Mouse (Mus musculus) heart, embryonic 15.5 days (tissue): ENCODE results near the gene Aqp9. TPM values are rescaled to one million over a fixed set of nuclear protein-coding genes. Genes with fewer than 3 reads are reported as not detected.

ENCODE experiments used
- ATAC-seq: fragments of 200-750 bp; cut with Nextera tagmentation; replicated peaks from 2 replicates; pipeline ENCODE4 v1.8.0; 2017; ENCODE audit warnings: low read depth, moderate TSS enrichment; ENCODE audit not compliant: insufficient number of reproducible peaks, insufficient read depth, low FRiP score
- H3K27ac ChIP-seq: fragments of 300-500 bp; sonication (generic); 2 replicates; pipeline ENCODE4 v1.5.1; 2015; ENCODE audit warnings: mild to moderate bottlenecking, inconsistent platforms
- H3K27me3 ChIP-seq: fragments of 300-500 bp; sonication (generic); 2 replicates; pipeline ENCODE4 v1.6.1; 2015; ENCODE audit warnings: inconsistent platforms
- H3K36me3 ChIP-seq: fragments of 300-500 bp; sonication (generic); 2 replicates; pipeline ENCODE4 v1.6.1; 2015; ENCODE audit warnings: mild to moderate bottlenecking, inconsistent platforms
- H3K4me1 ChIP-seq: fragments of 300-500 bp; sonication (generic); replicated peaks from 2 replicates; pipeline ENCODE4 v1.6.1; 2015; ENCODE audit warnings: inconsistent platforms
- H3K4me2 ChIP-seq: fragments of 300-500 bp; sonication (generic); 2 replicates; pipeline ENCODE4 v1.6.1; 2015; ENCODE audit warnings: inconsistent platforms, mild to moderate bottlenecking, moderate library complexity
- H3K4me3 ChIP-seq: fragments of 300-500 bp; sonication (generic); 2 replicates; pipeline ENCODE4 v1.5.1; 2015; ENCODE audit warnings: mild to moderate bottlenecking, inconsistent platforms
- H3K9ac ChIP-seq: fragments of 300-500 bp; sonication (generic); 2 replicates; pipeline ENCODE4 v1.6.1; 2015; ENCODE audit warnings: mild to moderate bottlenecking, inconsistent platforms
- H3K9me3 ChIP-seq: fragments of 300-500 bp; sonication (generic); replicated peaks from 2 replicates; pipeline ENCODE4 v1.6.1; 2016; ENCODE audit warnings: inconsistent platforms
- WGBS: fragments of 180-500 bp; shearing (Covaris S2); methylation state at CpG from one replicate; pipeline ENCODE4 v1.1.7; 2015; ENCODE audit warnings: mixed read lengths; 5-methylcytosine and 5-hydroxymethylcytosine counted together
- polyA plus RNA-seq: library from polyadenylated mRNA; unstranded; fragments of >200 nt; fragmentation: Nextera tagmentation; extraction: Ambion mirVana; gene quantifications from 2 replicates; pipeline ENCODE4 v1.2.1, GENCODE M21; 2015

Gene Aqp9
- polyA plus RNA-seq, 1 experiment from 2014 or later = 0.34 TPM

DNA sequence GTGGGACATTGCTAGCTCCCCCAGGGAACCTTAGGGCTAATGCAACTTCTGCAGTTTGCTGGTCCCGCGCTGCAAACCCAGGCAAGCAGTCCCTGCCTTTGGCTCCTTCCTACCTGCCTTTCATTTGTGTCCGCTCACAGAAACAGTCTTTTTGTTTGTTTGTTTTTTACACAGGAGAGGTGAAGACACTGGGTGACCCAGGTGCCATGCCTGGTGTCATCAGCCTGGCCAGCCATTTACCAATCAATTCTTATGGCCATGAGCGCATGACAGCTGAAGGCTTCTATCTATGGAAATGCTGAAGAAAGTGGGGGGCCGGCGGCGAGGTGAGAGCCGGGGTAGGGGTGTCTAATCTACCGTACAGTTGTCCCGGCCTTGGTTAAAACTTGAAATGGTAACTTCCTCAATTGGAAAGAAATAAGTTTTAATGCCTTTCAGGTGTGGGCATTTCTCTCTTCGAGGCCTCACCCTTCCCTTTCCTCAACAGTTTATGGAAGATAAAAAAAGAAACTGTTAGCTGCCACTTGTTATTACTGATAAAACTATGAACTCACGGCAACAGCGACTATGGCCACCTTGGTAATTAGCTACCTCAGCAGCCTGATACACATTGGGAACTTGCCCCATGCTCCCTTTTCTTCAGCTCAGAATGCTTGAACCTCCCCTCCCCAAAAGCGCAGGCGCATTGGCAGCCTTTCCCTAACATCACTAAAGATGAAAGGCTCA, 10.4 kb downstream of the Aqp9 start:
- H3K27ac ChIP-seq = no peak overlapping the region
- no peaks in the 10 kb centered on the region for H3K27me3 ChIP-seq
- no peaks in the 10 kb centered on the region for H3K9me3 ChIP-seq
- 85% methylated on average over 15 of the region's 15 CpGs for WGBS
- no peak for ATAC-seq
- H3K4me1 ChIP-seq = peaks cover 2% of the 10 kb centered on the region; the same call in 1 of the 2 replicates
- H3K4me2 ChIP-seq = no peak overlapping the region
- H3K4me3 ChIP-seq = no peak overlapping the region
- no peaks in the 10 kb centered on the region for H3K36me3 ChIP-seq
- H3K9ac ChIP-seq = no peak overlapping the region

DNA sequence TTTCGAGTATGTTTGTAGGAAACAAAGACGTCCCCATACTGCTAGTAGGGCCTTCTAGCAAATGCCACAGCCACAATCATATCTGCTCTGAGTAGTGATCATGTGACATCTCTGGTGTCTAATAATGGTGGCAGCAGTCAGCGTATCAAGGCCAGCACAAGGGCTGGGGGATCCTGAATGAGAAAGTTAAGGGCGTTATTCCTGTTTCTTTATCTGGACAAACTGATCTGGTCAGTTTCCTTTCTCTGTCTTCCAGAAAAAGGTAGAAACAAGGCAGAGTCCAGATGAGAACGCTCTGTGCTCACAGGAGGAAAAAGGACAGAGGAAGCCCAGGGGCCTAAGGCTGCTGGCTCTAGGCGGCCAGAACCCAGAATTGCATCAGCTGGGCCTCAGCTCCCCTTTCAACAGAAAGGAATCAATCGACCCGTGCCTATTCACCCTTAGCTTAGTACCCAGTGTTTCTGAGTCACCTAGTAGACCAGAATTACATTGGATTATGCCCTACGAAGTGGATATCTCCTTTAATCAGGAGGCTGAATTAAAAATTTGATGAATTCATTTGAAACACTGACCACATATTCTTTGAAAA, 11.9 kb downstream of the Aqp9 start:
- no peaks in the 10 kb centered on the region for H3K36me3 ChIP-seq
- H3K27ac ChIP-seq = no peak overlapping the region
- 68% methylated on average over 9 of the region's 9 CpGs for whole genome bisulfite sequencing
- ATAC-seq = no peak
- no peaks in the 10 kb centered on the region for H3K27me3 ChIP-seq
- H3K9me3 ChIP-seq = no peaks in the 10 kb centered on the region
- no peak overlapping the region for H3K4me3 ChIP-seq
- 0 out of 2 replicates have a peak, but pooled peaks cover 2% of the 10 kb centered on the region for H3K4me1 ChIP-seq
- no peak overlapping the region for H3K4me2 ChIP-seq
- H3K9ac ChIP-seq = no peak overlapping the region

DNA sequence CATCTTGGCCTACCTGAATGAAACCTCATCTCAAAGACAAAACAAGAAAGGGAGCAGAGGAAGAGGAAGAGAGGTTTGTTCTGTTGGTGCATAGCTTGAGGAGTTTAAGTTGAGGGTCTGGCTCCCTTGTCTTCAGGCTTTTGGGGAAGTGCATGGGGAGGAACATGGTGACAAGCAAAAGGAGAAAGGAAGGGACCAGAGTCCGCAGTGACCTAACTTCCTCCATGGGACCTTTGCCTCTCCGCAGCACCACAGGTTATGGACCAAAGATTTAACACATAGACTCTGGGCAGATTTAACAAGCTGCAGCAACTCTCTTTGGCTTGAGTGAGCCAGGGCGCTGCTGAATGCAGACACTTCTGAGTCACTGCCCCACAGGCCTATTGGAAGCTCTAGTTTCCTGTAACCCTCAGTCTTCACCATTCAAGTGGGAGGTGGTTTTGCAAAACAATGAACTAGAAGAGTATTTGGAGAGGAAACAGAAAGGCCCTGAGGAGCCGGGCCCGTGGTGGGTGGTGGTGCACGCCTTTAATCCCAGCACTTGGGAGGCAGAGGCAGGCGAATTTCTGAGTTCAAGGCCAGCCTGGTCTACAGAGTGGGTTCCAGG, 13.0 kb downstream of the Aqp9 start:
- WGBS = 82% methylated on average over 7 of the region's 7 CpGs
- H3K27ac ChIP-seq = no peak overlapping the region
- ATAC-seq = no peak
- H3K27me3 ChIP-seq = no peaks in the 10 kb centered on the region
- H3K4me2 ChIP-seq = no peak overlapping the region
- H3K9ac ChIP-seq = no peak overlapping the region
- H3K36me3 ChIP-seq = no peaks in the 10 kb centered on the region
- H3K4me3 ChIP-seq = no peak overlapping the region
- H3K9me3 ChIP-seq = no peaks in the 10 kb centered on the region
- 0 out of 2 replicates have a peak, but pooled peaks cover 2% of the 10 kb centered on the region for H3K4me1 ChIP-seq

DNA sequence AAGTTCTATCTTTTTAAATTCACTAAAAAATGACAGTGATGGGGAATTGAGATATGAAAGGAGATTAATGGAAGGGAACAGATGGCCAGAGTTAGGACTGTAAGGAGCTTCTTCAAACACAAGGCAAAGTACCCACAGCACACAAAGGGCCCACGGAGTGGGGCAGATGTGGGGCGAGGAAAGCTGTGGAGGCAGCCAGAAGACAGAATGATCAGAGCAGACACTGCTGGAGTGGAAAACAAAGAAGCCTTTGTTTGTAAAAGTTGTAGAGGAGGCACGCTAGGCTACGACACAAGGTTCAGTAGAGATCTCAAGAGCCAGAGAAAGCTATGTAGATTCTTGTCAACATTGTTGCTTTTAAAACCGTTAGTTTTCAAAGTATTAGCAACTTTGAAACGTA, 17.1 kb downstream of the Aqp9 start:
- H3K36me3 ChIP-seq = no peaks in the 10 kb centered on the region
- ATAC-seq = no peak
- 76% methylated on average over 6 of the region's 6 CpGs for WGBS
- no peaks in the 10 kb centered on the region for H3K9me3 ChIP-seq
- H3K27ac ChIP-seq = no peak overlapping the region
- H3K4me2 ChIP-seq = no peak overlapping the region
- no peak overlapping the region for H3K4me3 ChIP-seq
- H3K27me3 ChIP-seq = no peaks in the 10 kb centered on the region
- no peaks in the 10 kb centered on the region; the same call in 1 of the 2 replicates for H3K4me1 ChIP-seq
- H3K9ac ChIP-seq = no peak overlapping the region

- WGBS = 74% methylated on average over 4 of the region's 4 CpGs
Observed at GRCm38 (mm10) chr9:71150175-71150574, 18.3 kb downstream of the Aqp9 start.

DNA sequence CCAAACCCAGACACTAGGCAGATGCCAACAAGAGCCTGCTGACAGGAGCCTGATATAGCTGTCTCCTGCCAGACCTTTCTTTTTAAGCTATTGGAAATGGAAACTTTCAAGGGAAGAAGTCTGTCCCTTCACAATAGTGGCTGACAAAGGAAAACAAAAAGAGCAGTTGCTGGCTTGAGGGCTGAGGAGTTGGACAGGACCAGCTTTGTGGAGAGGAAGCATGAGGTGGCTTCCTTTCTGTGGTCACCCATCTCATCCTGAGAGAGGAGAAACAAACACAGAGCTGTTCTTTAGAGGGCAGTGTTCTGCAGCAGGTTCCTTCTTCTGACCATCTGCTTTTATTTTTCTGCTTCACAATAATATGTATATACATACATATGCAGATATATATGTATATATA, 19.6 kb downstream of the Aqp9 start:
- no peak overlapping the region; the same call in 1 of the 2 replicates for H3K27ac ChIP-seq
- no peaks in the 10 kb centered on the region for H3K36me3 ChIP-seq
- no peak overlapping the region for H3K4me2 ChIP-seq
- peaks cover 4% of the 10 kb centered on the region; the same call in 1 of the 2 replicates for H3K4me1 ChIP-seq
- no peaks in the 10 kb centered on the region for H3K9me3 ChIP-seq
- no peaks in the 10 kb centered on the region for H3K27me3 ChIP-seq
- H3K4me3 ChIP-seq = no peak overlapping the region
- H3K9ac ChIP-seq = no peak overlapping the region
- no peak for ATAC-seq

More at GRCm38 (mm10) chr9:71150175-71150574, 18.3 kb downstream of the Aqp9 start:
- Histone ChIP-seq H3K9me3 (no peaks in the 10 kb centered on the region), H3K27me3 (no peaks in the 10 kb centered on the region), H3K9ac (no peak overlapping the region), H3K36me3 (no peaks in the 10 kb centered on the region), H3K27ac (no peak overlapping the region), H3K4me1 (peaks cover 4% of the 10 kb centered on the region; the same call in 1 of the 2 replicates), H3K4me3 (no peak overlapping the region), H3K4me2 (no peak overlapping the region)
- ATAC-seq = no peak

DNA sequence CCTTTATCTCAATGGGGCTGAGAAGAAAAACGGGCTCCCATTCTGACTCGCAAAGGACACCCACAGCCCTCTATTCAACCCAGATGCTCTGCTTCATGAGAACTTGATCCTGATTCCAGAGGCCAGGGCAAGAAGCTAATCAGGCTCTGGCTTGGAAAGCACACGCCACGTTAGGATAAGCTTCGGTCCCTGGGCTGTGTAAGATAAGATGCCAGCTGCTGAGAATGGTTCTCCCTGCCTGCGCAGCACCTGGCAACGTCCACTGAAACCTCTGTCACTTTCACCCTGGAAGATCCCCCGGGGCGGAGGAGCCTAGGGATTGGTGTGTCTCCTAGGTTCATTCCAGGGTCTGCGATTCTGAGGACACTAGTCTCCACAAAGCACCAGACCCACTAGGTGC, 22.3 kb downstream of the Aqp9 start:
- no peak for ATAC-seq
- no peaks in the 10 kb centered on the region for H3K9me3 ChIP-seq
- 48% methylated on average over 10 of the region's 10 CpGs for WGBS
- no peak overlapping the region for H3K9ac ChIP-seq
- no peaks in the 10 kb centered on the region for H3K27me3 ChIP-seq
- H3K36me3 ChIP-seq = no peaks in the 10 kb centered on the region
- H3K4me1 ChIP-seq = peaks cover 4% of the 10 kb centered on the region; the same call in 1 of the 2 replicates
- H3K27ac ChIP-seq = no peak overlapping the region
- no peak overlapping the region for H3K4me2 ChIP-seq
- H3K4me3 ChIP-seq = no peak overlapping the region

GRCm38 (mm10) chr9:71140205-71140604, 28.3 kb downstream of the Aqp9 start:
- no peaks in the 10 kb centered on the region for H3K9me3 ChIP-seq
- H3K9ac ChIP-seq = no peak overlapping the region
- H3K27me3 ChIP-seq = no peaks in the 10 kb centered on the region
- no peaks in the 10 kb centered on the region for H3K4me1 ChIP-seq
- 73% methylated on average over 8 of the region's 8 CpGs for WGBS
- no peak for ATAC-seq
- H3K4me2 ChIP-seq = no peak overlapping the region
- no peak overlapping the region for H3K4me3 ChIP-seq
- no peak overlapping the region for H3K27ac ChIP-seq
- H3K36me3 ChIP-seq = no peaks in the 10 kb centered on the region

GRCm38 (mm10) chr9:71138936-71139335, 29.5 kb downstream of the Aqp9 start:
- Histone ChIP-seq H3K9me3 (no peaks in the 10 kb centered on the region), H3K27me3 (no peaks in the 10 kb centered on the region), H3K27ac (no peak overlapping the region), H3K4me3 (no peak overlapping the region), H3K36me3 (no peaks in the 10 kb centered on the region), H3K4me1 (no peaks in the 10 kb centered on the region), H3K4me2 (no peak overlapping the region), H3K9ac (no peak overlapping the region)
- no peak for ATAC-seq
- WGBS = 52% methylated on average over 2 of the region's 2 CpGs

GRCm38 (mm10) chr9:71137267-71137945, 31.1 kb downstream of the Aqp9 start:
- no peaks in the 10 kb centered on the region for H3K9me3 ChIP-seq
- H3K9ac ChIP-seq = no peak overlapping the region
- H3K4me2 ChIP-seq = no peak overlapping the region
- ATAC-seq = no peak
- H3K27me3 ChIP-seq = no peaks in the 10 kb centered on the region
- no peak overlapping the region for H3K4me3 ChIP-seq
- no peak overlapping the region for H3K27ac ChIP-seq
- H3K36me3 ChIP-seq = no peaks in the 10 kb centered on the region
- no peaks in the 10 kb centered on the region for H3K4me1 ChIP-seq
- WGBS = 63% methylated on average over 6 of the region's 6 CpGs

DNA sequence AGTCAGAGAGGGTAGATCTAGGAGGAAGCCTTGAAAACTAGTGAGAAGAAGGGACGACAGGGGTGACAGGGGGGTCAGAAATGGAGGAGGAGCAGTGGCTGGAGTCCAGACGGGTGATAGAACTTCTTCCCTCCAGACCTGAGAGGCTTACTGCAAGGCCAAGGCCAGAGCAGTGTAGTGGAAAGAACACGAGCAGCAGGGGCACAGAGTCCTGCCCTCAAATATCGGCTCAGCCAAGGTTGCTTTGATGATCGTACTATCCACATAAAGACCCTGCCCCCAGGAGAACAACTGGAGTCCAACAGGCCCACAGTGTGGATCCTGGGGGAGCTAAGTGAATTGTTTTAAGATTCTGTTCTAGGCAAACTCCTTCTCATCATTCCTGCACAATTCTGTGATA, 33.4 kb downstream of the Aqp9 start:
- 58% methylated on average over 5 of the region's 5 CpGs for WGBS
- Histone ChIP-seq H3K27me3 (0 out of 2 replicates have a peak, but pooled peaks cover 2% of the 10 kb centered on the region), H3K9ac (no peak overlapping the region), H3K4me3 (no peak overlapping the region), H3K36me3 (no peaks in the 10 kb centered on the region), H3K27ac (no peak overlapping the region), H3K9me3 (no peaks in the 10 kb centered on the region), H3K4me2 (no peak overlapping the region), H3K4me1 (no peaks in the 10 kb centered on the region)
- no peak for ATAC-seq
